Mouse (Mus musculus) E14TG2a.4 (cell line): ENCODE results near the gene Pacrg.

Experiments
- CTCF ChIP-seq: conservative IDR thresholded peaks from 2 replicates; pipeline ENCODE4 v1.5.1; 2014; ENCODE audit warnings: low read length
- NANOG ChIP-seq: IDR thresholded peaks from 2 replicates; pipeline ENCODE4 v1.6.1; 2014; ENCODE audit warnings: borderline replicate concordance, low read length, mixed read lengths
- POU5F1 ChIP-seq: IDR thresholded peaks from 2 replicates; pipeline ENCODE4 v1.6.1; 2014; ENCODE audit warnings: low read length, borderline replicate concordance

DNA sequence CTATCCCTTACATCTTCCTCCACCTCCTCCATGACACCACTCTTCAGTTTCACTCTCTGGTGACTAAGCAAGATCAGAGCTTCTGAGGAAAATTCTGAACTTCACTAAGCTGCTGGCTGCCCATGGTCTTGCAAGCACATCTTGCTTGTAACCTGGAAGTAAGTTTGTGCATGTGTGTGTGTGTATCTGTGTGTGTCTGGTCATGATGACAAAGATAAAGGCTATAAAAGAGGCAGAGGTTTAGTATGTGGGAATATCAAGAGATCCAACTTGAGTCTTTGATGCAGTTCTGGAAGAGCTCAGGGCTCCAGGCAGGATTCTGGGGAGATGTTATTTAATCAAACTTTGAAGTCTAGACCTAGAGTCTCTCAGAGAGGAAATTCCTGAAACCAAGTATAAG, 381.4 kb downstream of the Pacrg start:
- TF ChIP-seq CTCF (no peak), POU5F1 (no peak), NANOG (no peak)
